Mouse (Mus musculus) gastrocnemius, adult 2 months (tissue): ENCODE measurements around the gene Snrpf. TPM values are rescaled to one million over a fixed set of nuclear protein-coding genes. Genes with fewer than 3 reads are reported as not detected.

Source experiments
- DNase-seq: peaks from one replicate; pipeline ENCODE4 v3.0.0; 2022
- H3K27ac ChIP-seq: fragments of 200-600 bp; 2 replicates; pipeline ENCODE4 v1.8.1; 2022; ENCODE audit warnings: mild to moderate bottlenecking
- H3K4me3 ChIP-seq: fragments of 200-600 bp; 2 replicates; pipeline ENCODE4 v1.8.1; 2022; ENCODE audit warnings: mild to moderate bottlenecking, moderate library complexity
- CTCF ChIP-seq: fragments of 200-600 bp; IDR thresholded peaks from 2 replicates; pipeline ENCODE4 v1.8.1; 2022; ENCODE audit warnings: antibody characterized with exemption, mild to moderate bottlenecking, moderate library complexity
- intact Hi-C: fragments of 180-260 bp; cut with DNase I; formaldehyde crosslinking; loops from one replicate; pipeline ENCODE4 v1.15.1; 2025
- long read RNA-seq, 2 experiments: library from polyadenylated mRNA; stranded (forward); transcript quantifications; one replicate each; pipeline ENCODE4 v2.0.0; 2021
- total RNA-seq, 2 experiments: library from RNA; stranded (reverse); gene quantifications; 2 replicates each; pipeline ENCODE4 v1.2.3; 2021

Gene Snrpf
- total RNA-seq = 1 to 10 TPM; 6.5 to 8.9 TPM
- long read RNA-seq, experiment 1, transcript Snrpf-201 (4 exons, 861 nt) = major isoform, 30 of 33 reads
- long read RNA-seq, experiment 1, partial matches to known transcripts = 1 of 33 reads
- long read RNA-seq, experiment 1, other reads (novel, unspliced or antisense) = 2 of 33 reads
- long read RNA-seq, experiment 2, transcript Snrpf-201 (4 exons, 861 nt) = major isoform, 24 of 27 reads
- long read RNA-seq, experiment 2, partial matches to known transcripts = 0 of 27 reads
- long read RNA-seq, experiment 2, other reads (novel, unspliced or antisense) = 3 of 27 reads

DNA sequence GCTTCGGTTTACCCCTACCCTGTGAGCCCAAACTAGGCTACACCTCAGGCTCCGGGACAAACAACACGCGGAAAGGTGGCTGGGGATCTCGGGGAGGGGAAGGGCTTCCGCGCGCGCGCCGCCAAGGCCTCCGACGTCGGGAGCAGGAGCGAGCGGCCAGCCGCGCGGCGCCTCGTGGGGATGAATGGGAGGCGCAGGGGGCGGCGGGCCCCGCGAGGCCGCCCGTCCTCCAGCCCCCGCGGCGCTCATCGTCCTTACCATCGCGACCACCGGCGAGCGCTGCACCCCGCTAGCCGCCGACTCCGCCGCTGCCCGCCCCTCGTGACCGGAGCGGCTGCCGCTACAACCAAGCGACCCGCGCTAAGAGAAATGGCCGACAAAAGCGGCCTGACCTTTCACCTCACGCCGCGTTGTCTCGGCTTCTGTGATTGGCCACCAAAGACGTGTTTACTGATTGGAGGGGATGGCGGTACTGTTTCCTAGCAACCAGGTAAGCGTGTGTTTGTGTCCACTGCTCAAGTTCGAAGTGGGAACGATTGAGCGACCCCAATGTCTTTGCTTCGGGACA lies at the start of gene Snrpf:
Snrpf (minus strand) TSS at position 426 of the 568 bp plus-strand sequence.
- TF ChIP-seq CTCF = no peak
- peak; percentile 89 for DNase-seq

GRCm38 (mm10) chr10:93635941-93636340 lies 46.4 kb upstream of the Snrpf start:
- Histone ChIP-seq H3K27ac (no peak overlapping the region), H3K4me3 (no peak overlapping the region)
- no peak for DNase-seq
- TF ChIP-seq CTCF = no peak
- intact Hi-C loops = no loop called here

More for the DNA sequence above, at the start of gene Snrpf:
- peak within 1 kb of the TSS; percentile 86 for H3K27ac ChIP-seq
- H3K4me3 ChIP-seq = peak within 1 kb of the TSS; percentile 82
- intact Hi-C loops = no loop called here

GRCm38 (mm10) chr10:93633971-93634370 lies 44.5 kb upstream of the Snrpf start:
- no peak overlapping the region for H3K4me3 ChIP-seq
- H3K27ac ChIP-seq = no peak overlapping the region
- TF ChIP-seq CTCF = no peak
- intact Hi-C loops = no loop called here
- no peak for DNase-seq

DNA sequence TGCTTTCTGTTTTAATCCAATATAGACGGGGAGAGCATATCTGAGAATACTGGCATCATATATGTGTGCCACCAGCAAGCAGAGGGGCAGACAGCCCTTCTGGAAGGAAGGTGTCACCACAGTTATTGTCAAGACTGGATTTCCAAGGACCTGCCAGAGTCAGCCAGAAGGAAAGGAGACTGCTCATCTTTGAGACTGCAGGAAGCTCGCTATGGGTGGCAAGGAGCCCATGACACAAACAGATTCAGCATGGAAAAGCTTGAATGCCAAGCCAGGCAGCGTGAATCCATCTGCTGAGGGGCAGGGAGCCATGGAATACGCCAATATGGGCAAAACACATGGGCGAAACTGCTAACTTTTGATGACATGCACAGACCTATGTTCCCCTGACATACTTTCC lies 44.1 kb upstream of the Snrpf start:
- TF ChIP-seq CTCF = no peak
- intact Hi-C loops = no loop called here
- no peak for DNase-seq
- no peak overlapping the region for H3K27ac ChIP-seq
- no peak overlapping the region for H3K4me3 ChIP-seq

- no peak for TF ChIP-seq CTCF
- DNase-seq = no peak
- Histone ChIP-seq H3K27ac (no peak overlapping the region), H3K4me3 (no peak overlapping the region)
- intact Hi-C loops = no loop called here
These were observed 42.6 kb upstream of the Snrpf start for GRCm38 (mm10) chr10:93632086-93632485.

- Histone ChIP-seq H3K27ac (no peak overlapping the region), H3K4me3 (no peak overlapping the region)
- TF ChIP-seq CTCF = no peak
- no peak for DNase-seq
- intact Hi-C loops = no loop called here
These were observed 40.8 kb upstream of the Snrpf start for GRCm38 (mm10) chr10:93630310-93630709.

DNA sequence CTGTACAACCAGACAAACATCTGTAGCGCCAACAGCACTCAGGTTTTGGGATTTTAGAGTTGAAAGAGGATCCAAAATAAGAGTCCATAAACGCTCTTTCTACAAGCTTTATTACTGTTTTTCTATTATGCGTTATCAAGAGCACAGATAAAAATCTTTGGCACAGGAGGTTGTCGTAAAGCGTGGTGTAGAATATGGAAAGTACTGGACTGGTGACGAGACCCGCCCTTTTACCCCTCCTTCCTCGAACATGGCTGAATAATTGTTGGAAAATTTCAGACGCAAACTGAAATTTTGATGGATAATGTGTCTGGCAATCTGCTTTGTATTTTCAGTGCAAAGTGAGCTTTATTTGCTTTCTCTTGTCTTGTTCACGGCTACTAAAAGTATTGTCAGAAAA lies 34.6 kb upstream of the Snrpf start:
- DNase-seq = no peak
- H3K27ac ChIP-seq = no peak overlapping the region
- intact Hi-C loops = no loop called here

DNA sequence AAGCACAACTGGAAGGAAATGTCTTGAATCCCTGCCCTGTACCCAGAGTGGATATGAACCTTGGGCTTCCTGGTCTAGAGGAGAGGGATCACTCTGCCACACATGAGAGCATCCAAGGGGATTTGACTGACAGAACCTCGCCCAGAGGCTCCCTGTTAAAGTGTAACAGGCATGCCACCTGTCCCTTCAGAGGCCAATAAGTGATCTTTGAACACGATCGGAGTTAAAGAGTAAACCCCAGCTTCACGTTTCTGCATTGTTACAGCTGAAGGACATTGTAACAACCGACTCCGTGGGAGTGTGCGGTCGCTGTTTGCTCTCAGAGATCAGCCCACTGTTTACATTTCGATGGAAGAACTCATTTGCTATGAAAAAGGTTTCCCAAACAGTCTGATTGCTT lies 34.2 kb upstream of the Snrpf start:
- intact Hi-C loops = no loop called here
- DNase-seq = no peak
- H3K4me3 ChIP-seq = no peak overlapping the region
- no peak overlapping the region for H3K27ac ChIP-seq
- TF ChIP-seq CTCF = no peak

More for the DNA sequence above, 34.6 kb upstream of the Snrpf start:
- H3K4me3 ChIP-seq = no peak overlapping the region
- no peak for TF ChIP-seq CTCF

GRCm38 (mm10) chr10:93620438-93621179 lies 31.1 kb upstream of the Snrpf start:
- Histone ChIP-seq H3K4me3 (no peak overlapping the region), H3K27ac (no peak overlapping the region; the same call in 1 of the 2 replicates)
- DNase-seq = peak; percentile 41
- intact Hi-C loops = no loop called here
- no peak for TF ChIP-seq CTCF

DNA sequence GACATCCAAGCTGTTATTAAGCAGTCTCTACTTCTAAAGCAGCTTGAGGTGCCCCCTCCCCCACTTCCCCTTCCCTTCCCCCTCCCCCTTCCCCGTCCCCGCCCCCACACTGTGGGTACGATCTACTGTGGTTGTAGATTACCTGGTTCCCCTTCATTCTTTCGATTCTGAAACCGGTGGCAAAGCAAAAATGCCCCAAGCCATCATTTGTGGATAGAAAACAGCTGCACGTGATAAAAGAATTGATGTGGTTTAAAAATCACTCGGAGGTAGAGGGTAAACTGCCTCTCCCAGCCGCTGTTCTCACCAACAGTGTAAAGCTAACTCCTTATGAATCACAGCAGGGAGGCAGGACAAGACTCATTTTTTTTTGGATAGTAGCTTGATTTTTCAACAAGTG lies 25.3 kb upstream of the Snrpf start:
- TF ChIP-seq CTCF = no peak
- no peak for DNase-seq
- Histone ChIP-seq H3K4me3 (no peak overlapping the region), H3K27ac (no peak overlapping the region)
- intact Hi-C loops = loop anchor here (5.0 kb wide), 1 partner anchor 147 kb away; no protein-coding TSS in a partner anchor

- TF ChIP-seq CTCF = peak; percentile 92
- DNase-seq = peak; percentile 36
- no peak overlapping the region for H3K4me3 ChIP-seq
- intact Hi-C loops = loop anchor here (1.0 to 5.0 kb wide), 3 partner anchors 151 to 201 kb away; no protein-coding TSS in a partner anchor
- peak overlapping the region; percentile 46; the same call in 1 of the 2 replicates for H3K27ac ChIP-seq
These were observed 22.0 kb upstream of the Snrpf start for GRCm38 (mm10) chr10:93611419-93612007.

GRCm38 (mm10) chr10:93610896-93611295 lies 21.4 kb upstream of the Snrpf start:
- DNase-seq = no peak
- intact Hi-C loops = loop anchor here (1.0 to 5.0 kb wide), 3 partner anchors 151 to 202 kb away; no protein-coding TSS in a partner anchor
- Histone ChIP-seq H3K27ac (no peak overlapping the region), H3K4me3 (no peak overlapping the region)
- TF ChIP-seq CTCF = no peak

DNA sequence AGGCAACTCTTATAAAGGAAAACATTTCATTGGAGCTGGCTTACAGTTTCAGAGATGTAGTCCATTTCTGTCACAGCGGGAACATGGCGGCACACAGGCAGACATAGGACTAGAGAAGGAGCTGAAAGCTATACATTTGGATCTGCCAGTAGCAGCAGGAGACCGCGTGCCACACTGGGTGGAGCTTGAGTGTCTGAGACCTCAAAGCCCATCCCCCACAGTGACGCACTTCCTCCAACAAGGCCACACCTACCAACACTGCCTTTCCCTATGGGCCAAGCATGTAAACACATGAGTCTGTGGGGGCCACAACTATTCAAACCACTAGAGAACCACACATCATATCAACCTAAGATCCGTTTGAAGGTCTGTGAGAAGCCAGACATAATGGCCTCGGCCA lies 19.7 kb upstream of the Snrpf start:
- Histone ChIP-seq H3K4me3 (no peak overlapping the region), H3K27ac (no peak overlapping the region)
- intact Hi-C loops = no loop called here
- DNase-seq = no peak
- TF ChIP-seq CTCF = no peak
